Mouse (Mus musculus) ES-E14 (cell line): ENCODE data around the gene Gabrg2.

ENCODE experiments used
- MAFK ChIP-seq: IDR thresholded peaks from 2 replicates; pipeline ENCODE4 v1.6.1; 2014; ENCODE audit warnings: mild to moderate bottlenecking, low read depth, low read length, inconsistent platforms; ENCODE audit not compliant: insufficient read depth
- ZC3H11A ChIP-seq: IDR thresholded peaks from 2 replicates; pipeline ENCODE4 v1.6.1; 2012; ENCODE audit warnings: low read depth, mild to moderate bottlenecking, inconsistent platforms, low read length, borderline replicate concordance
- ZNF384 ChIP-seq: IDR thresholded peaks from 2 replicates; pipeline ENCODE4 v1.6.1; 2012; ENCODE audit warnings: low read depth, low read length, inconsistent platforms

DNA sequence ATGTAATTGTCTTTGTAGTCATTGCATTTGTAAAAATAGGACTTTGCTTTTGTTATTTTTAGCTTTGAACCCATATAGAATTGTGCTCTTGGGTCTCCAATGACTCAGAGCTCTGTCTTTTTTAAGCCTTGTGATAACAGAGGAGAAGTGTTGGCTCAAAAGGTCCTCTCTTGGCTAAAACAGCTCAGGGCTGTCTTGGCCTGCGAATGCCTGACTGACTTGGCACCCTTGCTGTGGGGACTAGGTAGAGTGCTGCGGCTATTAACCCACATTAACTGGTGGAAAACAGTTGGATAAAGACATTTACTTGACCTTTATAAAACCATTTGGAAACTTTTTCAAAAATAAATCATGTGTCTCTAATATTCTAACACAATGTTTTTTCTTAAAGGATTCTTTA, 97.0 kb downstream of the Gabrg2 start:
- TF ChIP-seq ZNF384 (no peak), MAFK (no peak), ZC3H11A (no peak)
